Mouse (Mus musculus): ENCODE measurements around the gene Cers1. TPM values are rescaled to one million over a fixed set of nuclear protein-coding genes. Genes with fewer than 3 reads are reported as not detected.

The Cers1 gene
- polyA plus RNA-seq (2015; fragmentation: Nextera tagmentation; extraction: Ambion mirVana): 23.3 and 26.2 TPM in 2 replicates

GRCm38 (mm10) chr8:70315624-70316510, at the start of gene Cers1:
Cers1 (plus strand) TSS chr8:70315775.
- peak within 1 kb of the TSS; percentile 82 for H3K4me2 ChIP-seq
- no peaks in the 10 kb centered on the region for H3K9me3 ChIP-seq
- H3K4me3 ChIP-seq: peak within 1 kb of the TSS; percentile 68
- peaks cover 37% of the 10 kb centered on the region for H3K4me1 ChIP-seq (replicated peaks)
- peak within 1 kb of the TSS; percentile 93 for H3K27ac ChIP-seq (replicated peaks)
- H3K9ac ChIP-seq: peak within 1 kb of the TSS; percentile 84
- 1% methylated on average over 66 of the region's 66 CpGs for WGBS
- peak; percentile 58 for ATAC-seq (ENCODE audit: low read depth)
- H3K27me3 ChIP-seq: no peaks in the 10 kb centered on the region
- H3K36me3 ChIP-seq: peaks cover 54% of the 10 kb centered on the region

- Histone ChIP-seq H3K9me3 (no peaks in the 10 kb centered on the region), H3K27me3 (no peaks in the 10 kb centered on the region), H3K27ac (replicated peaks) (no peak overlapping the region), H3K36me3 (peaks cover 41% of the 10 kb centered on the region), H3K4me3 (no peak overlapping the region), H3K9ac (no peak overlapping the region), H3K4me1 (replicated peaks) (no peaks in the 10 kb centered on the region), H3K4me2 (no peak overlapping the region)
- no peak for ATAC-seq (ENCODE audit: low read depth)
- 84% methylated on average over 3 of the region's 3 CpGs for WGBS
These were observed 47.9 kb upstream of the Cers1 start for GRCm38 (mm10) chr8:70267674-70268073.

- H3K4me3 ChIP-seq: no peak overlapping the region
- no peaks in the 10 kb centered on the region for H3K4me1 ChIP-seq (replicated peaks)
- H3K27ac ChIP-seq (replicated peaks): 0 out of 2 replicates have a peak overlapping the region, but pooled peaks have one; percentile 28
- no peak overlapping the region for H3K4me2 ChIP-seq
- H3K9me3 ChIP-seq: no peaks in the 10 kb centered on the region
- no peaks in the 10 kb centered on the region for H3K27me3 ChIP-seq
- H3K36me3 ChIP-seq: peaks cover 34% of the 10 kb centered on the region
- no peak for ATAC-seq (ENCODE audit: low read depth)
- WGBS: 44% methylated on average over 5 of the region's 5 CpGs
- H3K9ac ChIP-seq: no peak overlapping the region
These were observed 47.3 kb upstream of the Cers1 start for GRCm38 (mm10) chr8:70268311-70268710.

- Histone ChIP-seq H3K36me3 (peaks cover 28% of the 10 kb centered on the region), H3K4me3 (no peak overlapping the region), H3K27ac (replicated peaks) (0 out of 2 replicates have a peak overlapping the region, but pooled peaks have one; percentile 28), H3K9ac (no peak overlapping the region), H3K9me3 (no peaks in the 10 kb centered on the region), H3K4me2 (no peak overlapping the region), H3K27me3 (no peaks in the 10 kb centered on the region), H3K4me1 (replicated peaks) (no peaks in the 10 kb centered on the region)
- 60% methylated on average over 11 of the region's 11 CpGs for WGBS
- no peak for ATAC-seq (ENCODE audit: low read depth)
These were observed 46.6 kb upstream of the Cers1 start for GRCm38 (mm10) chr8:70268799-70269565.

GRCm38 (mm10) chr8:70272949-70273348, 42.6 kb upstream of the Cers1 start:
- 62% methylated on average over 3 of the region's 3 CpGs for WGBS
- 0 out of 2 replicates have a peak, but pooled peaks cover under 1% of the 10 kb centered on the region for H3K4me1 ChIP-seq (replicated peaks)
- H3K4me2 ChIP-seq: no peak overlapping the region
- no peak overlapping the region for H3K4me3 ChIP-seq
- H3K27me3 ChIP-seq: no peaks in the 10 kb centered on the region
- H3K9me3 ChIP-seq: no peaks in the 10 kb centered on the region
- no peak overlapping the region for H3K27ac ChIP-seq (replicated peaks)
- H3K9ac ChIP-seq: no peak overlapping the region
- ATAC-seq (ENCODE audit: low read depth): 0 out of 2 replicates have a peak, but pooled peaks have one; percentile 32
- H3K36me3 ChIP-seq: no peaks in the 10 kb centered on the region; the same call in 1 of the 2 replicates

- no peaks in the 10 kb centered on the region for H3K36me3 ChIP-seq
- no peak overlapping the region for H3K27ac ChIP-seq (replicated peaks)
- H3K4me3 ChIP-seq: no peak overlapping the region
- no peak for ATAC-seq (ENCODE audit: low read depth)
- 0 out of 2 replicates have a peak, but pooled peaks cover 4% of the 10 kb centered on the region for H3K4me1 ChIP-seq (replicated peaks)
- no peak overlapping the region for H3K9ac ChIP-seq
- no peaks in the 10 kb centered on the region for H3K9me3 ChIP-seq
- H3K27me3 ChIP-seq: no peaks in the 10 kb centered on the region
- H3K4me2 ChIP-seq: no peak overlapping the region
These were observed 41.2 kb upstream of the Cers1 start for GRCm38 (mm10) chr8:70274350-70274749.

- Histone ChIP-seq H3K27me3 (no peaks in the 10 kb centered on the region), H3K4me2 (no peak overlapping the region), H3K9ac (no peak overlapping the region), H3K4me3 (no peak overlapping the region), H3K27ac (replicated peaks) (no peak overlapping the region), H3K4me1 (replicated peaks) (0 out of 2 replicates have a peak, but pooled peaks cover 4% of the 10 kb centered on the region), H3K9me3 (no peaks in the 10 kb centered on the region), H3K36me3 (no peaks in the 10 kb centered on the region)
- no peak for ATAC-seq (ENCODE audit: low read depth)
- 90% methylated on average over 3 of the region's 3 CpGs for WGBS
These were observed 39.1 kb upstream of the Cers1 start for GRCm38 (mm10) chr8:70276476-70276875.

- no peak for ATAC-seq (ENCODE audit: low read depth)
- H3K4me3 ChIP-seq: no peak overlapping the region
- H3K4me1 ChIP-seq (replicated peaks): peaks cover 11% of the 10 kb centered on the region; the same call in 1 of the 2 replicates
- H3K27ac ChIP-seq (replicated peaks): no peak overlapping the region
- H3K27me3 ChIP-seq: no peaks in the 10 kb centered on the region
- no peaks in the 10 kb centered on the region for H3K9me3 ChIP-seq
- H3K4me2 ChIP-seq: no peak overlapping the region
- 55% methylated on average over 15 of the region's 15 CpGs for WGBS
- 0 out of 2 replicates have a peak overlapping the region, but pooled peaks have one; percentile 12 for H3K9ac ChIP-seq
- H3K36me3 ChIP-seq: no peaks in the 10 kb centered on the region
These were observed 37.4 kb upstream of the Cers1 start for GRCm38 (mm10) chr8:70278175-70278574.

- ATAC-seq (ENCODE audit: low read depth): no peak
- WGBS: 69% methylated on average over 8 of the region's 8 CpGs
- H3K9ac ChIP-seq: 0 out of 2 replicates have a peak overlapping the region, but pooled peaks have one; percentile 17
These were observed 36.3 kb upstream of the Cers1 start for GRCm38 (mm10) chr8:70279266-70279665.

GRCm38 (mm10) chr8:70281001-70281400, 34.6 kb upstream of the Cers1 start:
- Histone ChIP-seq H3K36me3 (peaks cover 13% of the 10 kb centered on the region), H3K27me3 (no peaks in the 10 kb centered on the region), H3K9ac (no peak overlapping the region), H3K27ac (replicated peaks) (peak overlapping the region; percentile 24), H3K4me3 (no peak overlapping the region), H3K9me3 (no peaks in the 10 kb centered on the region), H3K4me2 (no peak overlapping the region), H3K4me1 (replicated peaks) (peaks cover 27% of the 10 kb centered on the region)
- ATAC-seq (ENCODE audit: low read depth): no peak
- WGBS: 46% methylated on average over 3 of the region's 3 CpGs

More at GRCm38 (mm10) chr8:70279266-70279665, 36.3 kb upstream of the Cers1 start:
- Histone ChIP-seq H3K36me3 (no peaks in the 10 kb centered on the region), H3K4me1 (replicated peaks) (peaks cover 19% of the 10 kb centered on the region), H3K27ac (replicated peaks) (no peak overlapping the region), H3K9me3 (no peaks in the 10 kb centered on the region), H3K4me3 (no peak overlapping the region), H3K4me2 (no peak overlapping the region), H3K27me3 (no peaks in the 10 kb centered on the region)

GRCm38 (mm10) chr8:70282603-70283135, 32.9 kb upstream of the Cers1 start, which contains the start of gene Homer3:
Homer3 (plus strand) TSS chr8:70282827.
- H3K4me3 ChIP-seq: peak within 1 kb of the TSS; percentile 76
- no peaks in the 10 kb centered on the region for H3K27me3 ChIP-seq
- H3K9me3 ChIP-seq: no peaks in the 10 kb centered on the region
- H3K9ac ChIP-seq: peak within 1 kb of the TSS; percentile 88
- peak; percentile 88 for ATAC-seq (ENCODE audit: low read depth)
- WGBS: 2% methylated on average over 35 of the region's 36 CpGs
- peak within 1 kb of the TSS; percentile 89 for H3K4me2 ChIP-seq
- H3K36me3 ChIP-seq: peaks cover 29% of the 10 kb centered on the region
- peaks cover 27% of the 10 kb centered on the region for H3K4me1 ChIP-seq (replicated peaks)
- peak within 1 kb of the TSS; percentile 50 for H3K27ac ChIP-seq (replicated peaks)
